Mouse (Mus musculus) E14TG2a.4 (cell line): Measurements from ENCODE around the gene Pipox.

Experiments
- CTCF ChIP-seq: conservative IDR thresholded peaks from 2 replicates; pipeline ENCODE4 v1.5.1; 2014; ENCODE audit warnings: low read length
- POU5F1 ChIP-seq: IDR thresholded peaks from 2 replicates; pipeline ENCODE4 v1.6.1; 2014; ENCODE audit warnings: low read length, borderline replicate concordance

DNA sequence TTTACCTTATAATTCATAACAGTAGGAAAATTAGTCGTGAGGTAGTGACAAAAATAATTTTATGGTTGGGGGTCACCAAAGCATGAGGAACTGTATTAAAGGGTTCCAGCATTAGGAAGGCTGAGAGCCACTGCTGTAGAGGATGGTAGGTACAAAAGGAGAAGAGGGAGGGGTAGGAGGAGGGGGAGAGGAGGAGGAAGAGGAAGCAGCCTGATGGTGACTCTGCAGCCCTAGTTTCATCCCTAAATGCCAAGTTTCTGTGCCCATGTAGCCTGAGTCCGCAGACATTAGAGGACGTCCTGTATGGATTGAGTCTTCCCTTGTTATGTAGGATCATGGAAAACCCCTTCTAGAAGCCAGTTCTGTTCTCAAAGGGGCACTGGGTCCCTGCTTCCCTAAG lies 20.8 kb downstream of the Pipox start:
- TF ChIP-seq CTCF (no peak), POU5F1 (no peak)
